Mouse (Mus musculus) bone marrow macrophage, adult 2 months (primary cell): ENCODE measurements around the gene Phf5a.

ENCODE experiments used
- CTCF ChIP-seq: IDR thresholded peaks from 2 replicates; pipeline ENCODE4 v1.5.1; 2012; ENCODE audit warnings: low read depth, mild to moderate bottlenecking, low read length, moderate library complexity
- POLR2A ChIP-seq: IDR thresholded peaks from 2 replicates; pipeline ENCODE4 v1.6.1; 2012; ENCODE audit warnings: mild to moderate bottlenecking, low read depth, low read length, borderline replicate concordance

- TF ChIP-seq CTCF, result no peak
- no peak for TF ChIP-seq POLR2A
These were observed 41.2 kb downstream of the Phf5a start for GRCm38 (mm10) chr15:81830530-81830929.
